Mouse (Mus musculus) midbrain, embryonic 16.5 days (tissue): Measurements from ENCODE around the gene Phyh. TPM values are rescaled to one million over a fixed set of nuclear protein-coding genes. Genes with fewer than 3 reads are reported as not detected.
"Not testable (repeated sequence)": the region's sequence is repeated elsewhere in the genome, so short reads cannot be mapped to it uniquely, and the experiment has no call there.

Experiments used
- ATAC-seq: fragments of 200-750 bp; cut with Nextera tagmentation; 2 replicates; pipeline ENCODE4 v1.8.0; 2017; ENCODE audit warnings: moderate TSS enrichment
- H3K27ac ChIP-seq: fragments of 300-500 bp; sonication (generic); 2 replicates; pipeline ENCODE4 v1.5.1; 2014; ENCODE audit warnings: mild to moderate bottlenecking, low read length, mixed read lengths
- H3K27me3 ChIP-seq: fragments of 300-500 bp; sonication (generic); 2 replicates; pipeline ENCODE4 v1.6.1; 2014; ENCODE audit warnings: low read depth, low read length, mixed read lengths; ENCODE audit not compliant: control insufficient read depth, insufficient read depth
- H3K36me3 ChIP-seq: fragments of 300-500 bp; sonication (generic); 2 replicates; pipeline ENCODE4 v1.6.1; 2014; ENCODE audit warnings: mild to moderate bottlenecking, low read length, moderate library complexity, mixed read lengths; ENCODE audit not compliant: control insufficient read depth, insufficient read depth
- H3K4me1 ChIP-seq: fragments of 300-500 bp; sonication (generic); 2 replicates; pipeline ENCODE4 v1.6.1; 2014; ENCODE audit warnings: mild to moderate bottlenecking, low read length, mixed read lengths; ENCODE audit not compliant: control insufficient read depth, insufficient read depth
- H3K4me2 ChIP-seq: fragments of 300-500 bp; sonication (generic); 2 replicates; pipeline ENCODE4 v1.6.1; 2014; ENCODE audit warnings: mild to moderate bottlenecking, low read length, mixed read lengths
- H3K4me3 ChIP-seq: fragments of 300-500 bp; sonication (generic); 2 replicates; pipeline ENCODE4 v1.5.1; 2014; ENCODE audit warnings: low read depth, mild to moderate bottlenecking, low read length, moderate library complexity, mixed read lengths
- H3K9ac ChIP-seq: fragments of 300-500 bp; sonication (generic); 2 replicates; pipeline ENCODE4 v1.6.1; 2014; ENCODE audit warnings: low read depth, low read length, mixed read lengths
- H3K9me3 ChIP-seq: fragments of 300-500 bp; sonication (generic); replicated peaks from 2 replicates; pipeline ENCODE4 v1.6.1; 2014; ENCODE audit warnings: mild to moderate bottlenecking, low read length, mixed read lengths; ENCODE audit not compliant: control insufficient read depth, poor library complexity, severe bottlenecking
- WGBS: fragments of 180-500 bp; shearing (Covaris S2); extraction: QIAGEN DNeasy Blood & Tissue Kit; methylation state at CpG from one replicate; pipeline ENCODE4 v1.1.7; 2014; 5-methylcytosine and 5-hydroxymethylcytosine counted together
- polyA plus RNA-seq: library from polyadenylated mRNA; unstranded; fragments of >200 nt; fragmentation: Nextera tagmentation; extraction: Ambion mirVana; gene quantifications from 2 replicates; pipeline ENCODE4 v1.2.1, GENCODE M21; 2015

Phyh gene
- polyA plus RNA-seq, 1 experiment from 2014 or later, result 99.9 TPM

DNA sequence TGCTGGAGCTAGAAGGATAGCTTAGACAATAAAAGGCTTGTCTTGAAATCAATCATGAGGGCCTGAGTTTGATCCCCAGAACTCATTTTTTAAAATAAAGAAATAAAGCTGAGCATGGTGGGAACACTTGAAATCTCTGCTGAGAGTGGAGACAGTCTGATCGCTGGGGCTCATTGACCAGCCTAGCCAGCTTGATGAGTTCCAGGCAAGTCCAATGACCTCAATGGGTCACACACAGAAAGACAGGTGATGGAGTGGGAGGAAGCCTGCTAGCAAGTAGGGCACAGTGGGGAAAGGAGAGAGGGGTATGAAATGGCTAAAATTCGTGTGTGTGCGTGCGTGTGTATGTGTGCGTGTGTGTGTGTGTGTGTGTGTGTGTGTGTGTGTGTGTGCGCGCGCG lies 15.7 kb downstream of the Phyh start:
- Histone ChIP-seq H3K4me1 (no peaks in the 10 kb centered on the region), H3K27ac (no peak overlapping the region), H3K4me2 (no peak overlapping the region), H3K4me3 (no peak overlapping the region), H3K9ac (no peak overlapping the region), H3K27me3 (no peaks in the 10 kb centered on the region), H3K36me3 (peaks cover 22% of the 10 kb centered on the region), H3K9me3 (no peaks in the 10 kb centered on the region)
- no peak for ATAC-seq
- WGBS, result 97% methylated on average over 9 of the region's 9 CpGs

DNA sequence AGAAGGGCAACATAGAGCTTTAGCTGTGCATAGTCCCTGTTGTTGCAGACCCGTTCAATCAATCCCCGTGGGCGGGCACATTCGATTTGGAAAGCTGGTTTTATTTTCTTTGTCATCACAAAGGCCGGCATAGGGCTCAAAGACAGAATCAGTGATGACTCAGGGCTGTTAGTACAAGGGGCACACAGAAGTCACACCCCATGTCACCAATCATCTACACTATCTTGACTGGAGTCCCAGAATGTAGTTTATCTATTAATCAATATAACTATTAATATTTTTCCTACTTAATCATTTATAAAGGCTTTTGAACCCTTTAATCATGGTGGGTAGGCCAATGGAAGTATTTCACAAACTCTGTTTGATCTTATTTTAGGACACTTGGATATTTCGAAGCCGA lies 19.1 kb downstream of the Phyh start:
- Histone ChIP-seq H3K9me3 (no peaks in the 10 kb centered on the region), H3K27ac (no peak overlapping the region), H3K36me3 (peaks cover 22% of the 10 kb centered on the region), H3K4me3 (no peak overlapping the region), H3K9ac (no peak overlapping the region), H3K27me3 (no peaks in the 10 kb centered on the region), H3K4me1 (no peaks in the 10 kb centered on the region), H3K4me2 (no peak overlapping the region)
- WGBS, result 92% methylated on average over 7 of the region's 7 CpGs
- ATAC-seq, result no peak

DNA sequence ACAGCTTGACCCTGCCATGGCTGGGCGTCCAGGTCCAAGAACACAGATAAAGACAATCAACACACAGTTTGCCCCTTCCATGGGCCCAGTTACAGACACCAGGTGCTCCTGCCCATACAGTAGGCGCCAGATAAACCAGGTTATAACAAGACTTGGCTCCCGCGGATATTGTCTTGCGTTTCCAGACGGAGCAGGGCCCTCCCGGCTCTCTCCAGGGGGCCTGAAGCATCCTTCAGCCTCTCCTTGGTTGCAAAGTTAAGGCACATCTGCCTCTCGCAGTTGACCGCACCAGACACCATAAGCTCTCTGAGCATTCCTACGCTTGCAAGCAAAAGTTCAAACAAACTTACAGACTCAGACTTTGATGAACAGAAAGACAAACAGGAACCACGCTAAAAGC lies 22.0 kb downstream of the Phyh start:
- Histone ChIP-seq H3K27ac (no peak overlapping the region), H3K36me3 (peaks cover 20% of the 10 kb centered on the region), H3K27me3 (no peaks in the 10 kb centered on the region), H3K9me3 (0 out of 2 replicates have a peak, but pooled peaks cover 4% of the 10 kb centered on the region), H3K4me3 (no peak overlapping the region), H3K9ac (no peak overlapping the region), H3K4me2 (no peak overlapping the region), H3K4me1 (no peaks in the 10 kb centered on the region)
- no peak for ATAC-seq
- 95% methylated on average over 11 of the region's 11 CpGs for WGBS

DNA sequence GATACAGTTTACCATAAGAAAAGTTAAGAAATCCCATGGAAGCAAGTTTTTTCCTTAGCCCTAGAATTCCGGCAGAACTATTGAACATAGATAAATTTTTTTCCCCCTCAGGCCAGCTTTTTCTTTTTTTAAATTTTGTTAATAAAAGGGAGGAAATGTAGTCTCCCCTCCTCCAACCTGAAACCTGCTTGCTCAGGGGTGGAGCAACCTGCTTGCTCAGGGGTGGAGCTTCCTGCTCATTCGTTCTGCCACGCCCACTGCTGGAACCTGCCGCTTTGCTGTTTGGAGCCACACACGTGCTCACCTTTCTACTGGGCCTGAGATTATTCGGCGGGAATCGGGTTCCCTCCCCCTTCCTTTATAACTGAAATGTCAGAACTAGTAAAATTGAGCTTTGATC lies 30.9 kb downstream of the Phyh start:
- not testable (repeated sequence) for H3K27ac ChIP-seq, ATAC-seq, H3K27me3 ChIP-seq, H3K36me3 ChIP-seq, H3K4me2 ChIP-seq, H3K4me1 ChIP-seq, H3K9me3 ChIP-seq, H3K9ac ChIP-seq, H3K4me3 ChIP-seq
- WGBS, result 84% methylated on average over 5 of the region's 8 CpGs

DNA sequence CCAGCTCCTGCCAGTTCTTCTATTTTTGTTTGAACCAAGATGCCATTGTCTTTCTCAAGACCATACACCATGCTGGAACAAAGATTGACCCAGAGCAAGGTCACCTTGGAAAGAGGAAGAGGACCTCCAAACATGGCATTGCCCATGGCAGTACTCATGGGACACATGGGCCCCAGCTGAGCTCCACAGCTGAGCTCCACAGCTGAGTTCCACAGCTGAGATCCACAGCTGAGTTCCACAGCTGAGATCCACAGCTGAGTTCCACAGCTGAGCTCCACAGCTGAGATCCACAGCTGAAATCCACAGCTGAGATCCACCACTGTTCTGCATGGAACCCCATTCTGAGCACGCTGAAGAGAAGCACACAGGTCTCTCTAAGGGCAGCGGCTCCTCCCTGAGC lies 32.2 kb downstream of the Phyh start:
- Histone ChIP-seq H3K9me3 (no peaks in the 10 kb centered on the region), H3K4me3 (no peak overlapping the region), H3K36me3 (no peaks in the 10 kb centered on the region), H3K27me3 (no peaks in the 10 kb centered on the region), H3K27ac (no peak overlapping the region), H3K4me2 (no peak overlapping the region), H3K4me1 (no peaks in the 10 kb centered on the region), H3K9ac (no peak overlapping the region)
- ATAC-seq, result no peak
- 91% methylated on average over 2 of the region's 2 CpGs for WGBS

DNA sequence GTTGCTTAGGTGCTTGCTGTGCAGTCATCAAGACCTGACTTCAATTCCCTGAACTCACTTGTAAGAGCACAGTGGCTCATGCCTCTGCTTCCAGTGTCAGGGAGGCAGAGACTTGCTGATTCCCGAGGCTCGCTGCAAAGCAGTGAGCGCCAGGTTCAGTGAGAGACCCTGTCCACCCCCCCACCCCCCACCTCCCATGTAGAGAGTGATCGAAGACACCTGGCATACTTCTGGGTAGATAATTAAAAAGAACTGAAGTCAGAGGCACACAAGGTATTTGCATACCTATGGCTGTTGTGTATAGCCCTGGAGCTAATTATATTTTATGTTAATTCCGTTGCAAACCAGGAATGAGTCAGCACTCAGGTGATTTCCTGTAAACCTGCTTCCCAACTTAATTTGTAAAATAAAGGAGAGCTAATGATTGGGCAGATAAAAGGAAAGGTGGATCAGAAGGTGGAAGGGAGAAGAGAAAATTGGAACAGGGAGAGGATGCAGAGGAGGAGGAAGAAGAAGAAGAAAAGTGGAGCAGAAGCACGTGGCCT lies 35.5 kb downstream of the Phyh start:
- Histone ChIP-seq H3K9ac (no peak overlapping the region), H3K4me1 (no peaks in the 10 kb centered on the region), H3K4me2 (no peak overlapping the region), H3K36me3 (no peaks in the 10 kb centered on the region), H3K4me3 (no peak overlapping the region), H3K27me3 (no peaks in the 10 kb centered on the region), H3K9me3 (no peaks in the 10 kb centered on the region), H3K27ac (no peak overlapping the region)
- ATAC-seq, result no peak
- WGBS, result 88% methylated on average over 6 of the region's 6 CpGs

DNA sequence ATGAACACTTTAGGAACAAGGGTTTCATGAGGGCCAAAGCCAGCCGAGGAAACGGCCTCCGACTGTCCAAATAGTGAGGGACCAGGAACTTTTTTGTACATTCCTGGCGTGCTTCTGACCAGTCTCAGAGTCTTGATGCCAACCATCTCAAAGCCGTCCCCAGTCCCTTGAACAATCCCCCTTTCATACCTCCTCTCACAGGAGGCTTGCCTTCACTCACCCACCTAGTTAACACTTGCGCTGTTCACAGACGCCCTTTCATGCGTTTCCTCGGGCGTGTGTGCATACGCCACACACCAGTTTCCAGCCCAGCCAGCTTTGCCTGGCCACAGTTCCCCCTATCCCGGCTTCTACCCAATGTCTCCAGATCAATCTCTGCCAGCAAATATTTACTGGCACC lies 39.2 kb downstream of the Phyh start:
- 92% methylated on average over 12 of the region's 12 CpGs for WGBS
- Histone ChIP-seq H3K27me3 (no peaks in the 10 kb centered on the region), H3K9ac (no peak overlapping the region), H3K4me3 (no peak overlapping the region), H3K4me2 (no peak overlapping the region), H3K27ac (no peak overlapping the region), H3K4me1 (no peaks in the 10 kb centered on the region), H3K9me3 (no peaks in the 10 kb centered on the region), H3K36me3 (no peaks in the 10 kb centered on the region)
- no peak for ATAC-seq

DNA sequence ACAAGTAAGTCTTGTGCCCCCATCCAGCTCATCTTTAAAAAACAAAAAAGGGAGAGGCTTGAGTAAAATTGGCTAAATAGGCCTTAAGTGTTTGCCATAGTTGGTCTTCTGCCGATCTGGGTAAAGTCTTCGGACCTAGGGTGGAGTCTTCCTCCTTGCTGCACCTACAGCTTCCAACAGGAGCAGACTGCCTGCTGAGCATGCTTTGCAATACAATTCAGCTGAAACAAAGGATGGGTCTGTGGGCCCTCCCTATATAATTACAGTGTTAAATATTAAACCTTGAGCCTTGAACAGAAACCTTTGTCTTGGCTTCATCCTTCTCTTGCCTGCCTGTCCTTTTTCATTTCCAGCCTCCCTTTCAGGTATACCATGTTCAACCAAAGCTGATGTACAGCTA lies 49.0 kb downstream of the Phyh start:
- ATAC-seq, result no peak
- Histone ChIP-seq H3K9ac (no peak overlapping the region), H3K9me3 (no peaks in the 10 kb centered on the region), H3K4me2 (no peak overlapping the region), H3K4me3 (no peak overlapping the region), H3K36me3 (no peaks in the 10 kb centered on the region), H3K27me3 (no peaks in the 10 kb centered on the region), H3K27ac (no peak overlapping the region), H3K4me1 (no peaks in the 10 kb centered on the region)
- 89% methylated on average over 2 of the region's 2 CpGs for WGBS

DNA sequence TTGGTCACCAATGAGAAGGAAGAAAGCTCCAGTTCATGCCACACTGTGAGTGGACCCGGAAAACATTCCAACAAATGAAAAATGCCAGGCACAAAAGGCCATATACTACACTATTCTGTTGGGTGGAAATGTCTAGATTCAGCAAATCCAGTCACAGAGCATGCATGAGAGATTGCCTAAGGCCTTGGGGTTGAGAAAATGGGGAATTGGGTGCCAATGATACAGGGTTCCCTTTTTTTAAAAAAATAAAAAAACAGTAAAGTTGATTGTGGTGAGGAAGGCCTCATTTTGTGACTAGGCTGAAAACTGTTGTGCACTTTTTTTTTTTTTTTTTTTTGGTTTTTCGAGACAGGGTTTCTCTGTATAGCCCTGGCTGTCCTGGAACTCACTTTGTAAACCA lies 50.3 kb downstream of the Phyh start:
- Histone ChIP-seq H3K4me3 (no peak overlapping the region), H3K4me2 (no peak overlapping the region), H3K9ac (no peak overlapping the region), H3K27me3 (no peaks in the 10 kb centered on the region), H3K36me3 (no peaks in the 10 kb centered on the region), H3K9me3 (no peaks in the 10 kb centered on the region), H3K4me1 (no peaks in the 10 kb centered on the region), H3K27ac (no peak overlapping the region)
- no peak for ATAC-seq
- 95% methylated on average over 1 of the region's 2 CpGs for WGBS

DNA sequence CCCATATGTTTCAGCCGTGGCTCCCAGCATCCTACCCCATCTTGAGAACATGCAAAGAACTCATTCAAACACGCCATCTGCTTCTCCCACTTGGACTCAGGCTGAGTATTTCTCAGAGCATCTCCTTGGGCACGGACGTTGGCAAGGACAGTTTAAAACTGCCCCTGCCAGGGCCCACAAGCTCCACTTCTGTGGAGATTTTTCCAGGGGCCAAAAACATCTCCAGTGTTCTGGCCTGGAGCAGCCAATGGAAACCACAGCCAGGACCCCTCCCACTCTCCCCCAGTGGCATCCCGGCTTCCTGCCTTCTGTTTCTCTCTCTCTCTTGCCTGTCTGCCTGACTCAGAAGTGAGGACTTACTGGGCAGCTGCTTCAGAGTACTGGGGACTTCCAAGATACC lies 57.0 kb downstream of the Phyh start, which contains the start of gene Ucma:
TSS of gene Ucma (plus strand) at position 316 of the 400 bp plus-strand sequence.
- ATAC-seq, result no peak
- Histone ChIP-seq H3K27me3 (no peaks in the 10 kb centered on the region), H3K9ac (no peak within 1 kb of the TSS), H3K27ac (no peak within 1 kb of the TSS), H3K4me2 (no peak within 1 kb of the TSS), H3K36me3 (no peaks in the 10 kb centered on the region), H3K4me3 (no peak within 1 kb of the TSS), H3K4me1 (no peaks in the 10 kb centered on the region), H3K9me3 (no peaks in the 10 kb centered on the region)
- 68% methylated on average over 5 of the region's 5 CpGs for WGBS
